Mouse (Mus musculus) kidney, postnatal 36 days (tissue): ENCODE data around the gene Ston2.

ENCODE experiments used
- DNase-seq, 2 experiments: peaks; one replicate each; pipeline ENCODE4 v3.0.0; 2021 to 2022; ENCODE audit warnings: mixed read lengths in 2 of 2

Ston2 gene

DNA sequence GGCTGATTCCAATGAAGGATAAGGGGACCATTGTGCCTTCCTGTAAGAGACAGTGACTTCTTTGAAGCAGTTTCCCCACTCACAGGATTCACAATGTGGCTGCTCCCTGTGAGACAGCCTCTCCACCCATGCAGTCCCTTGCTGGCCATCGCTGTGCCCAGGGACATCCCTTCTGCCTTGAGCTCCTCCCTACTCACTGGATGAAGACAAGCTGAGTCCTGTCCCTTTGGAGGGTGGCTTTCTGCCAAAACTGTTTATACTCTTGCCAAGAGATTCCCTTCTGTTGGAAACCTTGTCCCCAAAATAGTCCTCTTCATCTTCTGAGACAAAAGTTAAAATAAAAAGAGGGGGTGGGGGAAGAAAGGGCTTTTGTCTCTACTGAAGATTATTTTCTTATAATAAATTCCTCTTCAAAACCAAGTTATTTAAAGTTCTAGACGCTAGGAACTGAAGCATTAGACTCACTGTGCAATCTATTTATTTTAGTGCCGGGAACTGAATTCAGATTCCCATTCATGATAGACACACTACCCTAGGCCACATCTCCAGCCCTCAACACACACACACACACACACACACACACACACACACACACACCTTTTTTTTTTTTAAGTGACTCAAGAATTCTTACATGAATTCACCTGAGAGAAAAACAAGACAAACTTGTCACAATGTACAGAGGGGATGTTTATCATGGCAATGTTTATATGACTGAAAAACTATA is 133.6 kb downstream of the Ston2 start:
- peak; percentile 46 to 61 for DNase-seq

GRCm38 (mm10) chr12:91648426-91648825 is 139.8 kb downstream of the Ston2 start:
- DNase-seq: no peak

DNA sequence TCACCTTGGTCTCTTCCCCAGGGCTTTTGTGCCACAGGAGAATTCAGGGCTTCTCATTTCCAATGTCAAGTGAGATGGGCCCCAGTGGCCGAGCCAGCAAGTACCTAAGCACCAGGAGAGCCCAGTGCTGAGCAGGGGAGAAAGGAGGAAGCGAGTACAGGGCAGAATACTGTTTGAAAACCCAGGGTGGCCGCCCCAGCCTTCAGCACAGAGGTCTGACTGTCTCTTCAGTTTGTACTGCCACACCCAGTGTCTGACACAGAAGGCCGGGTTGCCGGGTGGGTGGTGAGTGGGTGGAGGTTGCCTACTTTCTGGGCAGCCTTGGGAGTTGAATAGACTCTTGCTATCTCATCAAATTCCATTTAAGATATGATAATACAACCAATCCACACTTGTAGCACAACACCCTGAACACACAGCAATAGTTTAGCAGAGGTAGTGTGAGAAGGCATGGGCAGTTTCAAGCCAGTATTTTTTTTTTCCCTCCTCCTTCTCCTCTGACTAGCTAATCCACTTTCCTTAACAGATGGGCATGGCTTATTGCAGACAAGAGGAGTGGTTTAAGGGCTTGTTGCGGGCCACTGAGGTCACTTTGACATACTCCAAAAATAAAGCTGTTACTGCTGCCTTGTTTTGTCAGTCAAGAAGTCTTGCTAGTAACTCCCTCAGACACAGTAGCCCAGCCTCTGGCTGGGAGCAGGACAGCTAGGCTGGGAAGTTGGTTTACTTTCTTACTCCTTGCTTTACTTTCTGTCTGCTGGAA is 142.6 kb downstream of the Ston2 start:
- no peak for DNase-seq

DNA sequence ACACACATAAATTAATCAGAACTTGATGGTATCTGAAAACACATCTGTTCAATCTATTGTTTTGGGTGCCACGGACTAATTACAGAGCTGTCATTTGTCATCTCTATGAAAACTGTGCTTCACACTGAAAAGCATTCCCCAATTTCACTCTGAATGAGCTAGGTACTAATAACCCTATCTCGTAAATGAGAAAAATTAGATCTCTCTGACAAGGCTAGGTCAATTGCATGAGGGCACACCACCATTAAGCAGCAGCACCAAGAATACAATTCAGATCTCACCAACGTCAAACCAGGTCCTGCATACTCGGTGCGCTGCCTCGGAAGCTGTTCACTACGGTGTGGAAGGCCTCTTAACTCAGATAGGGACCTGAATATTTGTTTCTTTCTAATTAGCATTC is 145.0 kb downstream of the Ston2 start:
- no peak for DNase-seq

DNA sequence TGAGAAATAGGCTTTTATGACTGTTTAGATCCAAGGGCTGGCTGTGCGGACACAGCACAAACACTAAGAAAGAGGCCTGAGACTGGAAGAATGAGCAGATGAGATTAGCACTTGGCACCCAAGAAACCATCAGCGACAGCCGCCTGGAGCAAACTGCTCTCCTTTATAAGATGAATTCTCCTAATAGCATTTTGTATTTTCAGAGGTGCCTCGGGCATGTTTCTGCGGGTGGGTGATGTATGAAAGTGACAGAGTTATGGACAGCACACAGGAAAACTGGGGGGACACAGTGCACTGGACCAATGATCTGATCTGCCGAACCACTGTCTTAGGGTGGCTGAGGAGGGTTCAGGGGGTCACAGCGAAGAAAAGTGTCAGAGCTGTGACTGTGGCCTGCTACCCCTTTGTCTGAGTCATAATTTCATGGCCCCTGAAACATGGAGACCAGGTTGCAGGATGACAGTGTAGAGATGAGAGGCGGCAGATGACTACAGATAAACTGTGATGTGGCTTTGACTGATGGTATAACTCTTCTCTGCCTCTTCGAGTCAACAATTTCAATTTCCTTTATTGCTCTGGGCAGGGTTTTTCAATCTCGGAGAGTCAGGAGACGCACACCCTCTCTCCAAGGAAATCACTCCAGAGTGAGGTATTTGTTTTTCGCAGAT is 145.6 kb downstream of the Ston2 start:
- DNase-seq: no peak

DNA sequence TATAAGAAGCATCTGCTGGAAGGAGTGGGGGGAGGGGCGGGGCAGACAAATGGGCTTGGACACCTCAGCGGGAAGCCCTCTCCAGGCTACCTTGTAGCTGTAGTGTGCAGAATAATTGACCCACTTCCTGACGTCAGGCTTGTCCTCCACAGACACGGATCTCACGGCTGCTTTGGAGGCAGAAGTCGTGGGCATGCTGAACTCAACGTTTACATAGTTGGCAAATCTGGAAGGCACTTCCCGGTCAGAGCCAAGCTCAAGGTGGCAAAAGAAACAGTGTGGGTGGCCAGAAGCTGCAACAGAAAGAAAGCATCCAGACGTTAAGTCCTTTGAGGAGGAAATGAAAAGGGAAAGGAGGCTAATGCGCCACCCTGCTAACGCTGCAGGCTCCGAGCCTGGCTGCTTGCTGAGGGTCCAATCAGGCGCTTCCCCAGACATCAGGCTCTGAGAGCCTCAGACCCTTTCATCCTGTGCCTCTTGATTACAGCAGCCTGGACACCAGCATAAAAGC is 146.5 kb downstream of the Ston2 start:
- DNase-seq: peak in 1 of 2 experiments; percentile 27

DNA sequence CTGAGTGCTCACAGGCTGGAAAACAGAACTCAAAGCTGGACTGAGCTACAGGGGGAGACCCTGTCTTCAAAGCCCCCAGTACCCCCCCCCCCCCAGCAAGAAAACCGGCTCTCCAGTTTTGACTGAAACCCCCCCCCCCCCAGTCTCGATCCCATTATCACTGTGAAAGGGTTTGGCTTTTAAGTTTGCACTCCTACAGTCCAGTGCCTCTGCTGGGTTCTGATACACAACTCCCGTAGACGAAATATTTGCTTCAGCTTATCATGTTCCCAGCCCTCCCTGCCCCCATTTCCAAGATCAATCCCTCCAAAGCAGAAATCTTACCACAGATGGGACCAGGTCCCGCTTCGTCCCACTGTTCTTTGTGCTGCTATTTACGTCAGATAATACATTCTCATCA is 147.1 kb downstream of the Ston2 start:
- no peak for DNase-seq

- DNase-seq: peak; percentile 67 to 78
Observed at GRCm38 (mm10) chr12:91640712-91641111, 147.5 kb downstream of the Ston2 start.

DNA sequence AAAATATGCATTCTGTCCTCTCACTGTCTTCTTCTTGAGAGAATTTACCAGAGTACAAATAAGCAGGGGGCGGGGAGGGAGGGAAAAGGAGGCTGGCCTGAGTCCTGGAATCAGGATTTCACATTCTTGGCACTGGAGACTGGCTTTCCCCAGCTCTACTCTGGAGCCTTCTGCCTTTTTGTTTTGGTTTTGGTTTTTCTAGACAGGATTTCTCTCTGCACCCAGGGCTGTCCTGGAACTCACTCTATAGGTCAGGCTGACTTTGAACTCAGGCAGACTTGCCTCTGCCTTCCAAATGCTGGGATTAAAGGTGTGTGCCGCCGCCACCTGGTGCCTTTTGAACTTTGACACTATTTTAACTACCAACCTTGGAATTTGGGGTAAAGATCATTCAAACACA is 149.8 kb downstream of the Ston2 start:
- peak; percentile 38 to 43 for DNase-seq

DNA sequence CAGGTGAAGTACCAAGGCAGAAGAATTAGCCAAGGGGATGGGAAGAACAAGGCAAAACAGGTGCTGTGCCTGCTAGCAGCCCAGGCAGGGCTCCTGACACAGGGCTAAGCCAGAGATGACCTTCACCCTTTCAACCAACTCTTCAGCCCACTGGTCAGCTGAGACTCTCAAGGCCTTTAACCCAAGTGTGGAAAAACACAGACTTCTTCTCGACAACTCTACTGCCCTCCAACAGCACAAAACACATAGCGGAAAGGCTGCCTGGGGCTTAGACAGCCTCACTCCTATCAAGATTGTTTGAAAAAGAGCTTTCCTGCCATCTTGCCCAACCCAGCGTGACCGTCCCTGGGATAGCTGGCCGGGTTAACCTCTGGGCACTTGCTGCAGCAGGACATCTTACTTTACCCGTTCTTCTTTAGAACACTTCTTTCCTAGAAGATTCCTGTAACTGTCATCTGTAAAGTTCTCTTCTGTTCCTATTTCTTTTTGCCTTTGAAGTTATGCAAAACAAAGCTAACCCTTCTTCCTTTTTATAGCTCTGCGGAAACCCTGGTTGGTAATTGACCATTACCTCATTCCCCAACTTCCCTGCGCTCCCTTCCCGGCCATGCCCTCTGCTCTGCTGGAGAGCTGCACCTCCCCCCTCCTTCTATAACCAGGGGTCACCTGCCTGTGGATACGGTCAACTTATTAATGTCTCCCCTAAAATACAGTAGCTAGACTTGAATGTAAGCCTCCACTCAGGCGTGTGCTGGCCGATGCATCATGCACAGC is 150.9 kb downstream of the Ston2 start:
- peak; percentile 35 to 48 for DNase-seq

GRCm38 (mm10) chr12:91626482-91626881 is 161.7 kb downstream of the Ston2 start:
- DNase-seq: no peak

- peak; percentile 44 to 80 for DNase-seq
Observed at GRCm38 (mm10) chr12:91625013-91625412, 163.2 kb downstream of the Ston2 start.

- peak; percentile 23 to 62 for DNase-seq
Observed at GRCm38 (mm10) chr12:91609425-91609824, 178.8 kb downstream of the Ston2 start.

DNA sequence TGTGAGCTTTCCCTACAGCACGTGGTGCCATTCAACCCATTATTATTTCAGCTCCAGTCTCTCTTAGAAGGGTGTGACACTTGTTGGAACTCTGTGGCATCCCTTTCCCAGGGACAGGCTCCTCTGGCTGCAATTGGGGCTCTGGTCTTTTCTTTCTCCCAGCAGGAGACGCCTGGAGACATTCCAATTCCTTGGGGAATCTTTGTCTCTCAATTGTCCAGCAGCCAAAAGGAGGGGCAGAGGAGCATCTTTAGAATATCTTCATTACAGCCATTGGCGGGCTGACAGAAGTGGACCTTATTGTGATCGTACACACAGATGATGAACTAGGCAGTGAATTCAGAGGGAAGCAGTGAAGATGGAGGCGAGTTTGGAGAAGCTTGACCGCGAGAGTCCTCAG is 180.5 kb downstream of the Ston2 start:
- no peak for DNase-seq

DNA sequence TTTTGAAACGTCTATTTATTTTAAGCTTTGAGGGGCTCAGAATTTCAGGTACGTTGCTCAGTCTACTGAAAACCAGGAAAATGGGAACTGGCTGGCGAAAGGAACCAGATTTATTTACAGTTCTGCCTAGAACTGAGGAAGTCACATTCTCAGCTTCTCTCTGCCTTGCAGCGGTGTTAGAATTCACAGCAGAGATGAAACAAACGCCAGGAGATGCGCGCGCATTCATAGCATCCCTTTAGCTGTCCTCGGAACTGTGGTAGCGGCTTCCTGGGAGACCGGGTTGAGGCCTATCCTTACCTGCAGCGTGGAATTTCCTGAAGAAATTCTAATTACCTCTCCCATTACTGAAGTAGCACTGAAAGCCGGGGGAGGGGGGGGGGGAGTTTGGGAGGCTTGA is 181.5 kb downstream of the Ston2 start:
- DNase-seq: no peak

- DNase-seq: no peak
Observed at GRCm38 (mm10) chr12:91604600-91604999, 183.6 kb downstream of the Ston2 start.

- DNase-seq: no peak
Observed at GRCm38 (mm10) chr12:91592128-91592527, 196.1 kb downstream of the Ston2 start.

DNA sequence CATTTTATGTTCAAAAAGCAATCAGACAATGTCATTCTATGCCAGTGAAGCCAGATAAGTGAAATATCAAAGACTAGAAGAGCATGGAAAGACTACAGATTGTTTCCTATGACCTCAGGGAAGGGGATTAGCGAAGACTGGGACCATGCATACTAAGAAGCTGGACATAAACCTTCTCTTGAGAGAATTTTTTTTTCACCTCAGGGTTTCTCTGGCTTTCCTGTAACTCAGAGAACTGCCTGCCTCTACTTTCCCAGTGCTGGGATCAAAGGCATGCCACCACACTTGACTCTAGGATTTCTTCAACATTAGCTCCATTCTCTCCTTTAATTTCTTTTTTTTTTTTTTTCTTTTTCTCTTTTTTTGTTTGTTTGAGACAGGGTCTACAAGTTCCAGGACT is 197.0 kb downstream of the Ston2 start:
- DNase-seq: no peak

GRCm38 (mm10) chr12:91590716-91591115 is 197.5 kb downstream of the Ston2 start:
- peak; percentile 29 for DNase-seq

GRCm38 (mm10) chr12:91589847-91590690 is 198.1 kb downstream of the Ston2 start, which contains the start of gene Gtf2a1:
TSS of gene Gtf2a1 (minus strand) at chr12:91590487.
- peak; percentile 96 to 98 for DNase-seq

- DNase-seq: no peak
Observed at GRCm38 (mm10) chr12:91589542-91589846, 198.7 kb downstream of the Ston2 start.
